Mouse (Mus musculus): ENCODE measurements around the gene Large1. TPM values are rescaled to one million over a fixed set of nuclear protein-coding genes. Genes with fewer than 3 reads are reported as not detected.
A peak's percentile ranks its signal among the peaks of the same experiment; 100 is the strongest.
"Not testable (repeated sequence)": the region's sequence is repeated elsewhere in the genome, so short reads cannot be mapped to it uniquely, and the experiment has no call there.

Gene Large1
- total RNA-seq, 4 experiments from 2014 or later = 127 to 150 (median 138) TPM

DNA sequence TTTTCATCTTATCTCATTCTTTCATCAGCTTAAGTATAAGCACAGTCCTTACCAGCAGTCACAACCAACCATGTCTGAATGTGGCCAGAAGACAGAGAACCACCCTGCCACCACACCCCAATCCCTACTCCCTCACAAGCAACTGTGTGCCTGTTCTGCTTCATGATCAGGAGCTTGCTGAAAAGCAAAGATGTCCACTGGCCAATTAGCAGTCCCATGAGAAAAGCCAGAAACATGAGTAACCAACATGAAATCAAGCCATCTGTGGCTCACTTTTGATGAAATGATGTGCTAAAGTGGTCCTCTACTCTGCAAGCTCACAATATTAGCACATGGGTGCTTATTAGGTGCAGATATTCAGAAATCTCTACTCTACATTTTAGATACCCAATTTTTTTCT is 57.8 kb downstream of the Large1 start:
- no peak for DNase-seq (ENCODE audit: low spot score in 2 of 2)

DNA sequence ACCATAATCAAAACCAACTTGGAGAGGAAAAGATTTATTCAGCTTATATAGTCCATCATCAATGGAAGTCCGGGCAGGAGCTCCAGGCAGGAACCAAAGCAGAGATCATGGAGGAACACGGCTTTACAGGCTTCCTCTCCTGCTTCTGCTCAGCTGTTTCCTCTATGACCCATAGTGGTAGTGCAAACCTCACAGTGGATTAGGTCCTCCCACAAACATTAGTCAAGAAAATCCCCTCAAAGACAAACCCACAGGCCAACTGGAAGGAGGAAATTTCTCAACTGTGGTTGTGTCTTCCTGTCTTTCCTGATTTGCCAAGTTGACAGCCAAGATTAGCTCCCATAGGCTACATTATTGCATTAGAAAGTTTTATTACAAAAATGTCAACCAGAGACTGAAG is 59.7 kb downstream of the Large1 start:
- no peak for DNase-seq (ENCODE audit: low spot score in 2 of 2)

DNA sequence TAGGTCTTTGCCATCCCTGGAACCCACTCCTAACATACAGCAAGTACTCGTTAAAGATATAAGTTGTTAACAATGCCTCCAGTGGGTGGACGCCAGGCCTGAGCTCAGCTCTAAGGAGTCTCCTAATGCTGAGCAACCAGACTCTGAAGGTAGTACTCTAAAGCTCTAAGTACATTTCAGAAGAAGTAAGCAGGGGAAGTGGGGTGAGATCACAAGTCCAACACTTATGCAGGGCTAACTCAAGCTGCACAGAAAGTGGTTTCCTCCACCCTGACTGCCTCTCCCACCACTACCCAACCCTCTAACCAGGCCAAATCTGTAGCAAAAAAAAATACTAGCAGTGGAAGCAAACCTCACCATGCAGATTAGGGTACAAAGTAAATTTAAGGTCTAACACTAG is 61.7 kb downstream of the Large1 start:
- DNase-seq (ENCODE audit: low spot score in 2 of 2) = no peak

DNA sequence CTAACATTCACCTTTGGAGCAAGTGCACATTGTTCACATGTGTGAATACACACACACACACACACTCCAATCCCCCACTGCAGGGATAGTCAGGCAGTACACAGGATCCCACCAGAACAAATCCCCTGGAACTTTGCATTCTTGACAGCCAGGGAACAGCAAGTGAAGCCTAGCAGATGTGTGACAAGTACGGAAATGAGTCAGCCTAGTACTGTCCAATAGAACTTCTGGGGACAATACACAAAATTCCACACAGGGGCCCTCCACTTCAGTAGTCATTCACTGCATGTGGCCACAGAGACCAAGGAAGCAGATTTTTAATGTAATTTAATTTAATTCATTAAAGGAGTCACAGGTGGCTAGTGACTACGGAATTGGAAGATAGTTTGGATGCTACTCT is 62.7 kb downstream of the Large1 start:
- DNase-seq (ENCODE audit: low spot score in 2 of 2) = no peak

DNA sequence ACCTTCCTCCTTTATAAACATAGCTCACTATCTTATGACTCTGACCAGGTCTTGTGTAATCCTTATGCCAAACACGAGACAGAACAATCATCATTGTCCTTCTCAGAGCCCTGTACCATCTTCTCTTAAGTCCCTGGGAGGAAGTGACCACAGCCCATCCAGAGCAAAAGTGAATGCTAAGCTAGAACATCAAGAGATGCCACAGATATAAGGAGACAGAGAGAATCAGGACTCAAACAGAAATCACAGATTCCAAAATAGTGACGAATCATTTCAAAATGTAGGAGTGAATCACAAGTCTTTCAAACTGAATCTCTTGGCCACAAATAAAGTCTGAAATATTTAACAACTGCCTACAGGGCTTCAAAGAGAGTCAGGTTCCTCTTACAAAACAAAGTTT is 63.5 kb downstream of the Large1 start:
- no peak for DNase-seq (ENCODE audit: low spot score in 2 of 2)

DNA sequence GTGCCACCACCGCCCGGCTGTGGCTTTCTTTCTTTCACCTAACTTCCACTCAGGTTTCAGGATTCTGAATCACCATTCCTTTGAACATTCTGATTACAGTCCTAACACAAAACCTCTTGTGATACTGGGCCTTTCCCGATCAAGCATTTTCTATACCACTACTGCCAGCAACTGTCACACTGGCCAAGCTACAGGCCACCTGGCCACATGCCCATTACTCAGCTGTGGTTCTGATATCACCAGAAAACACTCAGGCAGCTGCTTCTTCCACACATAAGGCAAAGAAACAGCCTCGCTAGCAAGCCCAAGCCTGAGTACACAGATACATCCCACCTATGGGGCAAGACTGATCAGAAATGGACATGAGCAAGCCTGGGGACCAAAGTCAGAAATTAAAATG is 71.3 kb downstream of the Large1 start:
- DNase-seq (ENCODE audit: low spot score in 2 of 2) = no peak

DNA sequence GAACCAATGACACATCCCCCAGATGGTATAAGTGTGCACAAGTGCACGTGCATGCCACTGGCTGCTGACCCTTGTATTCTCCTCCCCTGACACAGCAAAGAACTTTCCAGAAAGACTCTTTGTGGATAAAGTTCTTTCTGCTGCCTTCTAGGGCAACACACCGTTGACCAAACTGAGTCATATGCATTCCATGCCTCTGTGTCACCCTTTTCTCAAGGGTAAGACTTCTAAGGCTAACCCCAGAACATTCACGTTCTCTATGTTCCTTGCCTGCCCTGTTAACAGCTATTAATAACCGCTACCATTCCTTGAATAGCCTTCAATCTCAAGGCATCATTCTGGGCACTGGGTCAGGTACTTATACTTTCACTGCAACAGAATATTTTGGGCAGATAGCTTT is 77.3 kb downstream of the Large1 start:
- DNase-seq (ENCODE audit: low spot score in 2 of 2) = no peak

DNA sequence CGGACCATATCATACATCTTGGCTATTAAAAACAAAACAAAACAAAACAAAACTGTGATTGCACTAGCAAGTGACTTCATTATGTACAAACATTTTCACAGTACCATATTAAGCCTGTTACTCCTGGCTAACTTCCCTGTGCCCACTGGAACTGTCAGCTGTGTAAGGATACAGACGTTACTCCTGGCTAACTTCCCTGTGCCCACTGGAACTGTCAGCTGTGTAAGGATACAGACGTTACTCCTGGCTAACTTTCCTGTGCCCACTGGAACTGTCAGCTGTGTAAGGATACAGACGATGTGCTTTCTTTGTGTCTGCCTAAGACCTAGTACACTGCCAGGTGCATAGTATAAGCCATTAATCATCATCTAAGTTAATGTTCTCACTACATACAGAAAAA is 77.9 kb downstream of the Large1 start:
- not testable (repeated sequence) for DNase-seq (ENCODE audit: low spot score in 2 of 2)

DNA sequence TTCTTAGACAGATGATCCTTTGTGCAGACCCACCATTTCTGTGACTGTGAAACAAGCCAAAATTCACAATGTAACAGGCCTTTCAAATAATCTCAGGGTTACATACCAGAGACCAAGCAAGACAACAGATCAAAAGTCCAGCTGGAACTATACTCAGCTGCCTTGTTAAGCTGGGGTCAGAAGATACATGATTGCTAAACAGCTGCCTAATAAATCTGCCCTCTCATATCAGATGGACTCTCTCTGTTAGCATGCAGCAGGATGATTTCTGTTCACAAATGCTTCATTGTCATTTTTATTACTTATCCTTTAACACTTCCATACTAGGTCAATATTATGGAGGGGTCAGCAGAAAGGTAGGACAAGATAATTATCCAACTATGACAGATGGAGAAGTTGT is 80.2 kb downstream of the Large1 start:
- DNase-seq (ENCODE audit: low spot score in 2 of 2) = no peak

DNA sequence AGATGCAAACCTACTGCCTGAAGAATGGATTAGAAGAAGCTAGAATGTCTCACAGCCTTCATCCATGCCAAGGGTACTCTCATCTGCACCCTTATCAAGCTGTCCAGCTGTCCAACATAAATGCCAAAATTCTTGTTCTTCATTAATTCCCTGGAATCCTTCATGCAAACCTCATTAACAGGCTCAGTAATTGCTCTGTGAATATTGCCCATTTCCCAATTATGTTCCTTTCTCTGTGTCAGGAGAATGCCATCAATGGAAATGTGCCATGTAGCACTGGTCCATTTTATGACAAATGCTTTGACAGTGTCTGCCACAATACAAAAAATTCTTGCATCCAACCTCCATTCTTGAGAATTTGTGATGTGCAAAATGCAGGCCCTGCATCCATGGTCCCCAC is 82.3 kb downstream of the Large1 start:
- no peak for DNase-seq (ENCODE audit: low spot score in 2 of 2)

DNA sequence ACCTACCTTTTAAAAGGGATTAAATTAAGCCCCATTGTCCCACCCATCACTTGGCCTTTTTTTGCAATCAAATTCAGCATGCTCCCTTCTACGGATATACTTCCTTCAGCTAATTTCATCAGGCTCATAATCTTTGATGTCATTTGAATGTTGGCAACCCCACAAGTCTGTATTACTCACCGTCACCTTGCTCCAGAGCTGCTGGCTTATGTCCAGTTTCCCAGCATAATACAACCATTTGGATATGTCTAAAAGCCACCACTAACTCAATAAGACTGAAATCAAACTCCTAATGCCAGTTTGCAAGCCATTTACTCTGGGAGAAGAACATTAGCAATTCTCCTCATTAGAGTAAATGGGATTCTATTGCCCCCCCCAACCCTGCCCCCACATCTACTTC is 95.4 kb downstream of the Large1 start:
- DNase-seq (ENCODE audit: low spot score in 2 of 2) = no peak

DNA sequence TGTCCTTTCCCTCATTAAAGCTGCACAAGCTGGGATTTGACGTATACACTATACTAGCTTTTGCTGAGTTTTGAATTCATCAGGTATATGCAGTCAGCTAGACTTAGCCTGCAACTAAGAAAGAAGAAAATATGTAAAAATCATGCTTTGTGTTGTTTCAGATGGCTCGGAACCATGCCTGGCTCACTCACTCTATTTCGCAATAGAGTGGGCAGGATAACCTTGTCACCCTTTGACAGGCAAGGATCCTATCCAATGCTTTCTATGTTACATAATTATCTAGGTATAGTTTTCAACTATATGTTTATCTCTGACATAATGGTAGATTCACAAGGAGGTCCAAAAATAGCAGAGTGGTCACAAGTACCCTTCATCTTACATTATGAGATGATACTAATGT is 109.2 kb downstream of the Large1 start:
- DNase-seq (ENCODE audit: low spot score in 2 of 2) = no peak

DNA sequence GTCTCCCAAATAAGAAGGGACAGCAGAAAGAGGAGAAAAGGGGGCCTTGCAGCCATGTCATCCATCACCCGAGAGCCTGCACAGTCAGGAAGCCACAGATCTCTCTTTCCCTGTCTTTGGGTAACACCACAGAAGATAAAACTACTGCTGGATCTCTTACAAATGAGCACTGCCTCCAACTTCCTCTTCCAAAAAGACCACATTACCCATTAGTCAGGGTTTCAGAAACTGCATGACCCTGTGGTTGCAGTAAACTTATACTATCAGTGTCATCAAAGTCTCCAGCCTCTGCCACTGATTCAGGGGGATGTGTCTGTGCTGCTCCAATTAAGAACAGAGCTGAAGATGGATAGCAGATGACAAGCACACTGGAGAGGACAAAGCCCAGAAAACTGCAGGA is 111.3 kb downstream of the Large1 start:
- DNase-seq (ENCODE audit: low spot score in 2 of 2) = no peak

DNA sequence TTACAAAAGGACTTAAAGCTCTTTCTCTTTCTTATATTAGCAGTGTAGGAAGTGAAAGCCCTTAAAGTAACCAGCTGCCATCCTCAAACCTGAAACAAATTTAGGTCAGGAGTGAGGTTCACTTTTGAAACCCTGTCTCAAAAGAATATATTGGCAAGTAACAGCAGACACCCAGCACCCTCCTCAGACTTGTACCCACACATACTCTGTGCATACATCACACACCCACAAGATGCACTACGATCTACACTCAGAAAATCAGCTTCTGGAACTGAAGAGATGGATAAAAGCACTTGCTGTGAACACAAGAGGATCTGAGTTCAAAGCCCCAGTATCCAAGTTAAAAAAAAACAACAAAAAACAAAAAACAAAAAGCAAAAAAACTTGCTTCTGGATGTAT is 119.1 kb downstream of the Large1 start:
- no peak for DNase-seq (ENCODE audit: low spot score in 2 of 2)

DNA sequence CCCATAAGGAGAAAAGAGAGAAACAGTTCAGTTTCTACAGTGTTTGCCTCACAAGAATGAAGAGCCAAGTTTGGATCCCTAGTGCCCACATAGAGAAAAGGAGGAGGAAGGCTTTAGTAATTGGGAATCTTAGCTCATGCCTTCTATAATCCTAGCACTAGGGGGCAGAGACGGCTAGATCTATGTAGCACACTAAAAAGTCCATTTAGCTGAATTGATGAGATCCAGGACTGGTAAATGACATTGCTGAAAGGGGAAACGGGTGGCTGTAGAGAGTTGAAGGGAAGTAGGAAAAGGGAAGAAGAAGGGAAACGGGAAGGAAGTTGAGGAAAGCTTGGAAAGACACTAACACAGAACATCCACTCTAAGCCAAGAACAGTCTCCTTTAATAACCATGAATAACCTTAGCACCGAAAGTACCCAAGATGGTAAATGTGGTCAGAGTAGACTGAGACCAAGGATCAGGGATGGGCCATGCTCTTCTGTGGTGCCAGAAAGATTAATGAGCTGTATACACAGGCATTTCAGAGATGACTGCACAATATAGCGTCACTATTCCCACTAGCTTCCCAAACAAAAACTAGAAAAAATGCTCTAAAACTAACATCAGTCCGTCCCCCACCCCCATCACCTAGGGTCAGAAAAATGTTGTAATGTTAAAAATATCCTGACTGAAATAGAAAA is 119.8 kb downstream of the Large1 start:
- DNase-seq (ENCODE audit: low spot score in 2 of 2) = peak; percentile 36 to 54

DNA sequence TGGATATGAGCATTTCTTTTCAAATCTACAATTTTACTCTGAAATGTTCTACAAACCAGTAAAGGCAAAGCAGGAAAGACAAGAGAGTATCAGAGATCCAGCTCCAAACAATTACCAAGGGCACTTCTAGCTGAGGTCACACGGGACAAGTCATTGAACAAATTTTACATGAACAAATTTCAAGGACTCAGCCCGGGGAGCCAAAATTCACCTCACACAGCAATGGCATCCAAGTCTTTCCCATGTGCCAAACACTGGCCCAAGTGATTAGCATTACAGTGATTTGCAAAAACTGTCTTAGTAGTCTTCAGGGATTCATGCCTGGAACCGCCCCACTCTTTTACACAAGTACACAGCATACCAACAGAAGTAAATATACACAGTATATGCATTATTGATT is 126.5 kb downstream of the Large1 start:
- DNase-seq (ENCODE audit: low spot score in 2 of 2) = no peak

DNA sequence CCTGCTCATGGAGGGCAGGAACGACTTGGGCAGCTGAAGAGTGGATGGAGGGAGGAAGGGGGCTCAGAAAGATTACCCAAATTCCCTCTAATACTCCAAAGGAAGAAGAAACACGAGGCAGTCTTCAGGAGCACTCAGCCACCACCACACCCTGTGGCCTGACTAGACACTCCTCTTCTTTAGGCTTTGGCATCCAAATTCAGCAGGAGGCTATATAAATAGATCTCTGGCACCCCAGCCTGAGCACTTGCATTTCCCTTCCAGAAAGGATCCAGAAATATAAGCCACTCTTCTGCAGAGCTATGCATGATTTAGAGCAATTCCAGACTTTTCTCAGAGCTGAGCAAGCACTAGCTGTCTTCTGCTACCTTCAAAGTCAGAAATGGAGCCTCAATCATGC is 127.7 kb downstream of the Large1 start:
- no peak for DNase-seq (ENCODE audit: low spot score in 2 of 2)

DNA sequence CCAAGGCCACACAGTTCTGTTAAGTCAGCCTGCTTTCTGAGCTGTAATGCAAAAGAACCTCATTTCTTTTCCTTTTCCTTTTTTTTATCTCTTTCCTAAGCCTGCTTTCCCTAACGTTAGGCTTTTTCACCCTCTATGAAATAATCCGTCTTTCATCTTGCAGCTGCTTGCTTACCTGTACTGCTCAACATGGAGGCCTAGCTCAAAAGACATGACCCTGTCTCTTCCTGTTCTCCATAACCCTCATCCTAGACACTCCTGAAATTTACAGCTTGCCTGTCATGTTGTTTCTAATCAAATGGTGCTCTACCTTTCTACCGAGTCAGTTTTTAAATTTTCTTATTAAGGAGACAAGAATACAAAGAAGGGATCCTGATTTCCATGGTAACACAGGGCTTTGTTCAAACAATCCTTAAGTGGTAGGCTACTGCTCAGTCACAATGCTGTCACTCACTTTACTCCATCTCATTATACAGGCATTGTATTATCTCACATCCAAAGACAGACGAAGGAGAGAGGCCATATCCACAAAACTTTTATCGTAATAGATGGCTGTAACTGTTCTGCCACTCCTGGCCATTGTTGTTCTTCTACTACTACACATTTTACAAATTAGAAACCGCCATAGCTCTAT is 134.0 kb downstream of the Large1 start:
- DNase-seq (ENCODE audit: low spot score in 2 of 2) = no peak

DNA sequence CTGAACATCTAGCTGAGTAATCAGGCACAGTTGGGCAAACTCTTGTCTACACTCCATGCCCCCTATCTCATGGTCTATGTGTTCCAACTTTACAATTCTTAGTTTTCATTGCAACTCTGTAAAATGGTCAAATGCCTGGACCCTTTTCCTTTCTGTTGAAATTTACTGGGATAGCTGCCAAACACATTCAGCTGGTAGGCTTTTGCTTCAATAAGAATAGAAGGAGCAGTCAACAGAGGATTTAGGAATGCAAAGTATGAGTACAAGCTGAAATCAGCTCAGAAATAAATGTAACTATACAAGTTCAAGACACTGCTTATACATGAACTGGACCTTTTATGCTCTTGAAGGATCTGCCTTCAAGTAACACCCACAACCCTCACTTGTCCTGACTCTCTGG is 146.5 kb downstream of the Large1 start:
- DNase-seq (ENCODE audit: low spot score in 2 of 2) = no peak

DNA sequence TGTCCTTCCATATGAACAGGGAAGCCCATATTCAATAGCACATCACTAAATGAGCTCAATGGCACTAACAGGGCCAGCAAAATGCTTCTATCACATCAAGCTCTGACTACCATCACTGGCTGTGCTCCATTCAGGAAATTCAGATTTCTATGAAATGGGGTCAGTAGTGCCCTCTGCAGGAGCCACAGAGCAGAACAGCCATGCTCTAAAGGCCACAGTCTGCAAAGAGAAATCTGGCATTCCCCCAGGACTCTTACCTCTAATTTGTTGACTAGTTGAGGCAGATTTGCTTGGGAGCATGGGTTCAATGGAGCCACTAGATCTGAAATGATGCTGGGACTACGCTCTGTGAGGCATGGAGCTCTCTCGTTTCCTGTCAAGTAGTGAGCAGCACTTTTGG is 151.5 kb downstream of the Large1 start:
- no peak for DNase-seq (ENCODE audit: low spot score in 2 of 2)

DNA sequence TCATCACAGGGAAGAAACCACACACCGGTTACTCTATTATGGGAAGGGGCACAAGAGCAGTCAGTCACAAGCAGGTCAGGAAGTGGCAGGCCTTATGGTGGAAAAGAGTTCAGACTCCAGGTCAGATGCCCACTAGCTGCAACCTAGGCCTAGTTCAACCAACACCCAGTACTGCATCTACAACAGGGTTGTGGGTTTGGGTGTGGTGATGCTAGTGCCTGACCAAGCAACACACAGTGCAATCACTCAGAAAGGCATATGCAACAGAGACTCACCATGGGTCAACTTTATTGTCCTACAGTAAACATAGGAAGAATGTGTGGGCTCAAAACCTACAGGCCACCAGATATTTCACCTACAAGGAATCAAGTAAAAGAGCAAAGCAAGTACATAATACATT is 155.6 kb downstream of the Large1 start:
- no peak for DNase-seq (ENCODE audit: low spot score in 2 of 2)

DNA sequence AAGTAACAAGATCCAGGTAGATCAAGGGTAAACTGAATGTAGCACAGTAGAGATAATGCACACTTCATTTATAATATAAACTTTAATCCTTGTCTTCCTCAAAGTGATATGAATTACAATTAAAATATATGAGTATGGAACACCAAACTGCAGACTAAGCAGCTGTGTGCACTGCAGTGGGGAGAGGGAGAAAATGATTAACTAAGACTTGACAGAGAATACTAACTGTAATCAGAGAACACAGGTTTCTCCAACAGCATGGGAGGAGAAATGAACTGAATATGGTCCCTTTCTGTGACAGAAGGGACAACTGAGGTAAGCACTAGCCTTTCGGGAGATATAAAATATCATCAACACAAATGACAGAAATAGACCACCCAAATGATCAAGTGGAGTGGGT is 164.7 kb downstream of the Large1 start:
- DNase-seq (ENCODE audit: low spot score in 2 of 2) = no peak

DNA sequence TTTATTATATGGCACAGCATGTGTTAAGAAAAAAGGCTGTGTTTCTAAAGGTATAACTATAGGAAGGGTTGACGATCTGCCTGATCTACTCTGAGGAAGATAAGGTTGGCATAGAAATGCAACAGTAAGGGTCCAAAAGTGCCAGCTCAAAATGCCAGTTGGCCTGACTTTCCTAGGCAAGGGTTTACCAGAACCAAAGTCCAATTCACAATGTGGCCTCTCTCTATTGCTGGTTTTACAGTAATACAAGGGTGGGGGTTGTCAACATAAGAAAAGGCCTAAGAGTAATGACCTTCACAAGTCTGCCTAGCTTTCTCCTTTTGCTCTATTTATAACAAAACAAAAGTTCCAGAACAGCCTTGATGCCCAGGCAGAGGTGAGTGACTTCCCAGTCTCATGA is 166.0 kb downstream of the Large1 start:
- no peak for DNase-seq (ENCODE audit: low spot score in 2 of 2)

DNA sequence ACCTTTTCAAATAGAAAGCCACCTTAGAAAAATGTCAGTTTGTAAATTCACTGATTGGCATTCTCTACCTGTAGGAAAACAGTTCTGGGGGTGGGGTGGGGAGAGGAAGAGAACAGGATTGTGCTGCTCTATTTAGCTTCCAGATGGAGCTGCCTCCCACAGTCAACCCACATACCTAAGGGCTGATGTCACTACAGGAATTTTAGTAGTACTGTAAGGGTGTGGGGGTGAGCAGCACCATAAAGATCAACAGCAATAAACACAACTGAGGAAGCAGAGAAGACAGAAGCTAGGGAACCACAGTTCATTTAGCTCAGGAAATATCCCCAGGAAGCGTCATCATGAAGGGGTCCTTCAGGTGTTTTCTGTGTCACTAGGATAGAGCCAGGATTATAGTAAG is 174.9 kb downstream of the Large1 start:
- peak in 1 of 2 experiments; percentile 28 for DNase-seq (ENCODE audit: low spot score in 2 of 2)

Data from layer of hippocampus, adult 8-10 months (tissue).